Mouse (Mus musculus) intestine, embryonic 14.5 days (tissue): ENCODE data around the gene Zfp106. TPM values are rescaled to one million over a fixed set of nuclear protein-coding genes. Genes with fewer than 3 reads are reported as not detected.

Source experiments
- ATAC-seq: fragments of 200-750 bp; cut with Nextera tagmentation; replicated peaks from 2 replicates; pipeline ENCODE4 v1.8.0; 2017; ENCODE audit warnings: low read depth, moderate number of reproducible peaks, moderate TSS enrichment, moderate library complexity; ENCODE audit not compliant: low FRiP score, low TSS enrichment
- DNase-seq: peaks from one replicate; pipeline ENCODE4 v3.0.0-alpha.2; 2018; ENCODE audit warnings: low spot score
- H3K27ac ChIP-seq: fragments of 300-500 bp; sonication (generic); 2 replicates; pipeline ENCODE4 v1.5.1; 2014; ENCODE audit warnings: low read depth, mild to moderate bottlenecking, control low read depth
- H3K27me3 ChIP-seq: fragments of 300-500 bp; sonication (generic); replicated peaks from 2 replicates; pipeline ENCODE4 v1.6.1; 2014; ENCODE audit warnings: low read length, control low read depth; ENCODE audit not compliant: control insufficient read depth, insufficient read depth
- H3K36me3 ChIP-seq: fragments of 300-500 bp; sonication (generic); 2 replicates; pipeline ENCODE4 v1.6.1; 2014; ENCODE audit warnings: low read length, control low read depth; ENCODE audit not compliant: control insufficient read depth, insufficient read depth
- H3K4me1 ChIP-seq: fragments of 300-500 bp; sonication (generic); replicated peaks from 2 replicates; pipeline ENCODE4 v1.6.1; 2014; ENCODE audit warnings: low read length, control low read depth, mixed read lengths; ENCODE audit not compliant: control insufficient read depth, insufficient read depth
- H3K4me2 ChIP-seq: fragments of 300-500 bp; sonication (generic); 2 replicates; pipeline ENCODE4 v1.6.1; 2014; ENCODE audit warnings: low read length
- H3K4me3 ChIP-seq: fragments of 300-500 bp; sonication (generic); 2 replicates; pipeline ENCODE4 v1.5.1; 2014; ENCODE audit warnings: low read depth, low read length, control low read depth, mixed read lengths
- H3K9ac ChIP-seq: fragments of 300-500 bp; sonication (generic); 2 replicates; pipeline ENCODE4 v1.6.1; 2014; ENCODE audit warnings: mild to moderate bottlenecking, low read length
- H3K9me3 ChIP-seq: fragments of 300-500 bp; sonication (generic); 2 replicates; pipeline ENCODE4 v1.6.1; 2016; ENCODE audit warnings: low read length, control low read depth; ENCODE audit not compliant: control insufficient read depth
- WGBS: fragments of 180-500 bp; shearing (Covaris S2); extraction: QIAGEN DNeasy Blood & Tissue Kit; methylation state at CpG from one replicate; pipeline ENCODE4 v1.1.7; 2014; 5-methylcytosine and 5-hydroxymethylcytosine counted together
- polyA plus RNA-seq: library from polyadenylated mRNA; unstranded; fragments of >200 nt; fragmentation: Nextera tagmentation; extraction: Ambion mirVana; gene quantifications from 2 replicates; pipeline ENCODE4 v1.2.1, GENCODE M21; 2014

Zfp106 gene
- polyA plus RNA-seq, 1 experiment from 2014 or later = 66.1 TPM

GRCm38 (mm10) chr2:120460216-120460615 lies 103.4 kb downstream of the Zfp106 start:
- ATAC-seq = no peak
- Histone ChIP-seq H3K4me3 (no peak overlapping the region), H3K36me3 (no peaks in the 10 kb centered on the region), H3K27me3 (no peaks in the 10 kb centered on the region), H3K9ac (no peak overlapping the region), H3K4me1 (no peaks in the 10 kb centered on the region), H3K9me3 (no peaks in the 10 kb centered on the region), H3K27ac (no peak overlapping the region), H3K4me2 (no peak overlapping the region)
- 81% methylated on average over 4 of the region's 4 CpGs for WGBS
- no peak for DNase-seq

Other genes with a start within 250 kb of the Zfp106 start
- 0.11 and 0.27 TPM in 2 replicates for gene Pla2g4f, start 249.7 kb downstream of the Zfp106 start, polyA plus RNA-seq
- gene Vps39, start 210.7 kb downstream of the Zfp106 start, polyA plus RNA-seq = 24.6 and 25.1 TPM in 2 replicates
- gene Ganc, start 159.9 kb downstream of the Zfp106 start, polyA plus RNA-seq = 7.4 and 9.4 TPM in 2 replicates
- gene Tmem87a, start 159.7 kb downstream of the Zfp106 start, polyA plus RNA-seq = 12.4 and 13.8 TPM in 2 replicates
- 1.5 and 2.3 TPM in 2 replicates for gene Capn3, start 107.8 kb downstream of the Zfp106 start, polyA plus RNA-seq
- 47.5 and 49.6 TPM in 2 replicates for gene Snap23, start 3.8 kb upstream of the Zfp106 start, polyA plus RNA-seq
- 26.1 and 27.3 TPM in 2 replicates for gene Haus2, start 45.5 kb upstream of the Zfp106 start, polyA plus RNA-seq
- 11.9 and 16.2 TPM in 2 replicates for gene Lrrc57, start 45.7 kb upstream of the Zfp106 start, polyA plus RNA-seq
- 6.2 and 6.8 TPM in 2 replicates for gene Stard9, start 65.3 kb upstream of the Zfp106 start, polyA plus RNA-seq